Comparison of ENCODE assay signal across 18 mouse cellular contexts in genomic region chr4:41293907-41294306, GRCm38 (mm10). TPM values are rescaled to one million over a fixed set of nuclear protein-coding genes. Genes with fewer than 3 reads are reported as not detected.
DNase-seq lines count a peak whose midpoint lies in the region; ATAC-seq and TF ChIP-seq lines count a peak whose summit lies in the region.
"Had no signal": no experiment of that assay in that cellular context is flagged by ENCODE, and none has a peak within 500 bp of the region (broad histone marks: within the 10 kb centered on the region; RNA-seq: fewer than 3 reads in every experiment).

No protein-coding gene starts in this region.

- no peak for TF ChIP-seq POLR2A in brain, embryonic 14.5 days (IDR thresholded peaks at IDR 0.05; ENCODE audit: borderline replicate concordance, extremely low read depth, insufficient read depth, insufficient read length, poor library complexity, severe bottlenecking)

- H3K9me3 ChIP-seq in forebrain, embryonic 15.5 days, result no peaks in the 10 kb centered on the region
- H3K9me3 ChIP-seq: embryonic facial prominence, embryonic 12.5 days; hindbrain, embryonic 13.5 days; intestine, embryonic 15.5 days; limb, embryonic 13.5 days had no signal

- peaks cover 69% of the 10 kb centered on the region for H3K36me3 ChIP-seq in forebrain, embryonic 15.5 days

- DNase-seq in gastrocnemius, adult 2 months, result peak; percentile 65
- no peak for DNase-seq in gastrocnemius, postnatal 4 days (ENCODE audit: low spot score in 2 of 2)
- DNase-seq in brain, embryonic 14.5 days (ENCODE audit: low read depth), result peak; percentile 95
- DNase-seq in layer of hippocampus, adult 9-11 months, result peak; percentile 59
- no peak for DNase-seq in thymus, postnatal 14 days
- DNase-seq: adrenal gland, adult 2 months; kidney, postnatal 10 days; lung, postnatal 4 days; thymus, adult 2 months had no signal

- no peak for TF ChIP-seq CTCF in gastrocnemius, adult 2 months (IDR thresholded peaks at IDR 0.05)
- no peak for TF ChIP-seq CTCF in brain, embryonic 14.5 days (IDR thresholded peaks at IDR 0.05; ENCODE audit: borderline replicate concordance, extremely low read depth, insufficient read depth, insufficient read length)

- intact Hi-C loops in gastrocnemius, adult 2 months (cut with DNase I), result no loop called here

- no peak overlapping the region for H3K4me2 ChIP-seq in forebrain, embryonic 15.5 days (replicated peaks)
- H3K4me2 ChIP-seq: embryonic facial prominence, embryonic 12.5 days; hindbrain, embryonic 13.5 days; intestine, embryonic 15.5 days; limb, embryonic 13.5 days; midbrain, embryonic 11.5 days had no signal

- H3K27me3 ChIP-seq in forebrain, embryonic 15.5 days, result no peaks in the 10 kb centered on the region
- H3K27me3 ChIP-seq: embryonic facial prominence, embryonic 12.5 days; hindbrain, embryonic 13.5 days; intestine, embryonic 15.5 days; limb, embryonic 13.5 days had no signal

- no peak overlapping the region for H3K9ac ChIP-seq in forebrain, embryonic 15.5 days (replicated peaks)
- H3K9ac ChIP-seq: embryonic facial prominence, embryonic 12.5 days; hindbrain, embryonic 13.5 days; intestine, embryonic 15.5 days; limb, embryonic 13.5 days had no signal

- H3K4me1 ChIP-seq in forebrain, embryonic 15.5 days, result peaks cover 14% of the 10 kb centered on the region
- H3K4me1 ChIP-seq: embryonic facial prominence, embryonic 12.5 days; hindbrain, embryonic 13.5 days; intestine, embryonic 15.5 days had no signal

- H3K27ac ChIP-seq in gastrocnemius, adult 2 months, result peak overlapping the region; percentile 73
- peak overlapping the region; percentile 71 for H3K27ac ChIP-seq in forebrain, embryonic 15.5 days (replicated peaks)
- H3K27ac ChIP-seq: embryonic facial prominence, embryonic 12.5 days; hindbrain, embryonic 13.5 days; intestine, embryonic 15.5 days; left cerebral cortex, adult 2 months; limb, embryonic 13.5 days had no signal

- whole genome bisulfite sequencing in forebrain, embryonic 15.5 days, result 17% methylated on average over 4 of the region's 4 CpGs

- peak; percentile 89 for ATAC-seq in forebrain, embryonic 15.5 days (replicated peaks)
- ATAC-seq in activated CD4-positive, CD25-positive, alpha-beta regulatory T cell, adult 4 months, result no peak
- ATAC-seq in monocyte, adult 5-6 weeks (replicated peaks; ENCODE audit: insufficient number of reproducible peaks, low FRiP score, low TSS enrichment, poor library complexity, severe bottlenecking), result no peak
- ATAC-seq: intestine, embryonic 15.5 days had no signal

- H3K4me3 ChIP-seq in gastrocnemius, adult 2 months, result no peak overlapping the region; the same call in 1 of the 2 replicates
- no peak overlapping the region for H3K4me3 ChIP-seq in forebrain, embryonic 15.5 days
- H3K4me3 ChIP-seq: embryonic facial prominence, embryonic 12.5 days; hindbrain, embryonic 13.5 days; intestine, embryonic 15.5 days; left cerebral cortex, adult 2 months; limb, embryonic 13.5 days had no signal

RNA-seq across cellular contexts. Expression of gene Ubap2, which starts 19.0 kb away (rescaled TPM):
- total RNA-seq in gastrocnemius, adult 2 months (2021), result 10 to 100 TPM; 96.3 to 96.7 TPM
- total RNA-seq in gastrocnemius, postnatal 4 days (2021), result 100 to 1,000 TPM; 127 to 136 TPM
- polyA plus RNA-seq in brain, embryonic 14.5 days (2012; rRNA removed), result 45.6 and 65.9 TPM in 2 replicates
- polyA plus RNA-seq in forebrain, embryonic 15.5 days (2015; fragmentation: Nextera tagmentation; extraction: Ambion mirVana), result 54.9 and 58.9 TPM in 2 replicates
- 10 to 100 TPM; 18.2 to 23.7 TPM for polyA plus RNA-seq in activated CD4-positive, CD25-positive, alpha-beta regulatory T cell, adult 4 months (2017; shearing (Covaris generic))
- 6.6 to 19.8 TPM (median 17.1 TPM) in 3 replicates for total RNA-seq in monocyte, adult 5-6 weeks (2017)

RNA-seq across cellular contexts. Expression of gene Dcaf12, which starts 20.8 kb away (rescaled TPM):
- 10 to 100 TPM; 27.3 to 28.9 TPM for total RNA-seq in gastrocnemius, adult 2 months (2021)
- total RNA-seq in gastrocnemius, postnatal 4 days (2021), result 10 to 100 TPM; 36.1 to 38.0 TPM
- 55.0 and 63.3 TPM in 2 replicates for polyA plus RNA-seq in brain, embryonic 14.5 days (2012; rRNA removed)
- 84.8 and 91.4 TPM in 2 replicates for polyA plus RNA-seq in forebrain, embryonic 15.5 days (2015; fragmentation: Nextera tagmentation; extraction: Ambion mirVana)
- 10 to 100 TPM; 24.4 to 28.0 TPM for polyA plus RNA-seq in activated CD4-positive, CD25-positive, alpha-beta regulatory T cell, adult 4 months (2017; shearing (Covaris generic))
- 44.1 to 49.8 TPM (median 44.7 TPM) in 3 replicates for total RNA-seq in monocyte, adult 5-6 weeks (2017)

RNA-seq across cellular contexts. Expression of gene Ubap1, which starts 54.9 kb away (rescaled TPM):
- 10 to 100 TPM; 35.7 to 39.2 TPM for total RNA-seq in gastrocnemius, adult 2 months (2021)
- total RNA-seq in gastrocnemius, postnatal 4 days (2021), result 10 to 100 TPM; 41.2 to 46.0 TPM
- polyA plus RNA-seq in brain, embryonic 14.5 days (2012; rRNA removed), result 55.5 and 59.5 TPM in 2 replicates
- polyA plus RNA-seq in forebrain, embryonic 15.5 days (2015; fragmentation: Nextera tagmentation; extraction: Ambion mirVana), result 69.2 and 73.5 TPM in 2 replicates
- polyA plus RNA-seq in activated CD4-positive, CD25-positive, alpha-beta regulatory T cell, adult 4 months (2017; shearing (Covaris generic)), result 10 to 100 TPM; 25.5 to 36.2 TPM
- 70.9 to 80.1 TPM (median 79.6 TPM) in 3 replicates for total RNA-seq in monocyte, adult 5-6 weeks (2017)

Comparison
In these comparisons a context has a peak if more than half of its experiments do, and no peak if none do; other contexts are left out.
1. DNase-seq: peak in gastrocnemius, adult 2 months (single experiment), brain, embryonic 14.5 days (single experiment) and layer of hippocampus, adult 9-11 months (single experiment); none in gastrocnemius, postnatal 4 days (0 of 2) and thymus, postnatal 14 days (single experiment).